Mouse (Mus musculus) kidney, postnatal 36 days (tissue): Measurements from ENCODE around the gene Hist1h3e.
"Not testable (repeated sequence)": the region's sequence is repeated elsewhere in the genome, so short reads cannot be mapped to it uniquely, and the experiment has no call there.

ENCODE experiments used
- DNase-seq, 2 experiments: peaks; one replicate each; pipeline ENCODE4 v3.0.0; 2021 to 2022; ENCODE audit warnings: mixed read lengths in 2 of 2

Gene Hist1h3e

GRCm38 (mm10) chr13:23561531-23561882, 662 bp downstream of the Hist1h3e start:
- DNase-seq = not testable (repeated sequence)

- not testable (repeated sequence) for DNase-seq
These were observed 1.5 kb downstream of the Hist1h3e start for GRCm38 (mm10) chr13:23560699-23561098.

GRCm38 (mm10) chr13:23556906-23557305, 5.3 kb downstream of the Hist1h3e start:
- no peak for DNase-seq

GRCm38 (mm10) chr13:23555839-23556416, 6.2 kb downstream of the Hist1h3e start:
- DNase-seq = peak; percentile 75 to 89

- DNase-seq = peak; percentile 70 to 75
These were observed 7.0 kb downstream of the Hist1h3e start for GRCm38 (mm10) chr13:23554925-23555838.

GRCm38 (mm10) chr13:23554393-23554792, 7.8 kb downstream of the Hist1h3e start:
- DNase-seq = no peak

GRCm38 (mm10) chr13:23552962-23553361, 9.2 kb downstream of the Hist1h3e start, which contains the start of gene Hist1h1d:
Hist1h1d (plus strand) TSS chr13:23553262.
- DNase-seq = no peak

GRCm38 (mm10) chr13:23551931-23552914, 9.9 kb downstream of the Hist1h3e start:
- no peak for DNase-seq

- DNase-seq = peak; percentile 83 to 89
These were observed 10.9 kb downstream of the Hist1h3e start, which contains the start of gene Hist1h4f for GRCm38 (mm10) chr13:23551146-23551834. Hist1h4f (minus strand) TSS chr13:23551648.

- no peak for DNase-seq
These were observed 11.4 kb downstream of the Hist1h3e start for GRCm38 (mm10) chr13:23550761-23551145.

GRCm38 (mm10) chr13:23546694-23547093, 15.5 kb downstream of the Hist1h3e start:
- DNase-seq = no peak

- not testable (repeated sequence) for DNase-seq
These were observed 17.4 kb downstream of the Hist1h3e start for GRCm38 (mm10) chr13:23544787-23545120.

- DNase-seq = peak; percentile 64 to 90
These were observed 18.0 kb downstream of the Hist1h3e start, which contains the start of gene Hist1h3f for GRCm38 (mm10) chr13:23543965-23544786. Hist1h3f (plus strand) TSS chr13:23544052.

- DNase-seq = peak; percentile 65 to 93
These were observed 19.1 kb downstream of the Hist1h3e start, which contains the start of gene Hist1h2bh for GRCm38 (mm10) chr13:23542999-23543607. Hist1h2bh (minus strand) TSS chr13:23543392.

GRCm38 (mm10) chr13:23542225-23542980, 19.8 kb downstream of the Hist1h3e start:
- DNase-seq = not testable (repeated sequence)

GRCm38 (mm10) chr13:23541497-23541896, 20.7 kb downstream of the Hist1h3e start:
- DNase-seq = no peak

GRCm38 (mm10) chr13:23539821-23540220, 22.3 kb downstream of the Hist1h3e start:
- DNase-seq = not testable (repeated sequence)

- no peak for DNase-seq
These were observed 23.9 kb downstream of the Hist1h3e start for GRCm38 (mm10) chr13:23538249-23538648.

GRCm38 (mm10) chr13:23537006-23537710, 25.0 kb downstream of the Hist1h3e start:
- DNase-seq = no peak
